Mouse (Mus musculus) midbrain, postnatal 0 days (tissue): ENCODE data around the gene Kcns3. TPM values are rescaled to one million over a fixed set of nuclear protein-coding genes. Genes with fewer than 3 reads are reported as not detected.
A peak's percentile ranks its signal among the peaks of the same experiment; 100 is the strongest.

Experiments
- ATAC-seq: fragments of 200-750 bp; cut with Nextera tagmentation; 2 replicates; pipeline ENCODE4 v1.8.0; 2017; ENCODE audit warnings: moderate number of reproducible peaks, mild to moderate bottlenecking, moderate TSS enrichment, moderate library complexity; ENCODE audit not compliant: low FRiP score
- DNase-seq: peaks from one replicate; pipeline ENCODE4 v3.0.0-alpha.2; 2015; ENCODE audit warnings: low spot score
- H3K27ac ChIP-seq: fragments of 300-500 bp; sonication (generic); 2 replicates; pipeline ENCODE4 v1.5.1; 2014; ENCODE audit warnings: low read depth, mild to moderate bottlenecking, low read length, mixed read lengths
- H3K27me3 ChIP-seq: fragments of 300-500 bp; sonication (generic); 2 replicates; pipeline ENCODE4 v1.6.1; 2014; ENCODE audit warnings: low read length, control low read depth, mixed read lengths; ENCODE audit not compliant: insufficient read depth
- H3K36me3 ChIP-seq: fragments of 300-500 bp; sonication (generic); 2 replicates; pipeline ENCODE4 v1.6.1; 2014; ENCODE audit warnings: low read length, control low read depth, mixed read lengths; ENCODE audit not compliant: insufficient read depth
- H3K4me1 ChIP-seq: fragments of 300-500 bp; sonication (generic); 2 replicates; pipeline ENCODE4 v1.6.1; 2014; ENCODE audit warnings: mild to moderate bottlenecking, control low read depth, antibody characterized with exemption, low read length, mixed read lengths; ENCODE audit not compliant: insufficient read depth
- H3K4me2 ChIP-seq: fragments of 300-500 bp; sonication (generic); 2 replicates; pipeline ENCODE4 v1.6.1; 2014; ENCODE audit warnings: low read depth, mild to moderate bottlenecking, low read length, mixed read lengths; ENCODE audit not compliant: poor library complexity, severe bottlenecking
- H3K4me3 ChIP-seq: fragments of 300-500 bp; sonication (generic); 2 replicates; pipeline ENCODE4 v1.5.1; 2014; ENCODE audit warnings: low read depth, mild to moderate bottlenecking, low read length, moderate library complexity
- H3K9ac ChIP-seq: fragments of 300-500 bp; sonication (generic); replicated peaks from 2 replicates; pipeline ENCODE4 v1.6.1; 2014; ENCODE audit warnings: mild to moderate bottlenecking, low read length, moderate library complexity, mixed read lengths; ENCODE audit not compliant: poor library complexity, severe bottlenecking
- H3K9me3 ChIP-seq: fragments of 300-500 bp; sonication (generic); 2 replicates; pipeline ENCODE4 v1.6.1; 2016; ENCODE audit warnings: low read length, control low read depth
- CTCF ChIP-seq: IDR thresholded peaks from 2 replicates; pipeline ENCODE4 v1.5.1; 2016; ENCODE audit warnings: antibody characterized with exemption, mild to moderate bottlenecking
- WGBS: fragments of 180-500 bp; shearing (Covaris S2); extraction: QIAGEN DNeasy Blood & Tissue Kit; methylation state at CpG from one replicate; pipeline ENCODE4 v1.1.7; 2014; 5-methylcytosine and 5-hydroxymethylcytosine counted together
- polyA plus RNA-seq: library from polyadenylated mRNA; unstranded; fragments of >200 nt; fragmentation: Nextera tagmentation; extraction: Ambion mirVana; gene quantifications from 2 replicates; pipeline ENCODE4 v1.2.1, GENCODE M21; 2015
- total RNA-seq: library from RNA; depleted of rRNA; stranded (reverse); fragments of >200 nt; gene quantifications from 2 replicates; pipeline ENCODE4 v1.2.3, GENCODE M21; 2014; rRNA removed

Gene Kcns3
- total RNA-seq (0.44 and 1.8 TPM in 2 replicates), polyA plus RNA-seq (0.49 and 0.65 TPM in 2 replicates)

DNA sequence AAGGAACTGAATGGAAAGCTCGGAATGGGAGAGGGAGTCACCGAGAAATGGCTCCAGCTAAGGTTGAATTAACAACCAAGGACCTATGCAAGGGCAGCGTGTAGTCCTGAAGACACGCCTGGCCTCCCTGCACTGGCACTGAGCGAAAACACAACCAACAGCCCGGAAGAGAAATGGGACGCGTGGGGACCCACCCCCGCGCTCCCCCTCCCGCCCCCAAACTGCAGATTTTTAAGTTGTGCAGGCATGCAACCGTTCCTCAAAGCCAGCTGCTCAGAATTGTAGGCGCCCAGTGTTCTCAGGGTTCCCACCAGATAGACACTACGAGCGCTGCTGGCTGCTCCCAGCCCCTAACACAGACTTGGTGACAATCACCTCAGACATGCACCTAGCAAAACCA lies at the start of gene Kcns3:
TSS of gene Kcns3 (minus strand) at position 42 of the 400 bp plus-strand sequence.
- ATAC-seq (no peak), DNase-seq (no peak)
- H3K9me3 ChIP-seq: no peaks in the 10 kb centered on the region
- H3K27me3 ChIP-seq: peaks cover 28% of the 10 kb centered on the region
- H3K27ac ChIP-seq: no peak within 1 kb of the TSS
- peak within 1 kb of the TSS; percentile 42 for H3K9ac ChIP-seq
- H3K4me1 ChIP-seq: 0 out of 2 replicates have a peak, but pooled peaks cover 4% of the 10 kb centered on the region
- no peaks in the 10 kb centered on the region for H3K36me3 ChIP-seq
- peak within 1 kb of the TSS; percentile 99 for H3K4me2 ChIP-seq
- TF ChIP-seq CTCF: no peak
- WGBS: 24% methylated on average over 15 of the region's 15 CpGs
- peak within 1 kb of the TSS; percentile 60 for H3K4me3 ChIP-seq

DNA sequence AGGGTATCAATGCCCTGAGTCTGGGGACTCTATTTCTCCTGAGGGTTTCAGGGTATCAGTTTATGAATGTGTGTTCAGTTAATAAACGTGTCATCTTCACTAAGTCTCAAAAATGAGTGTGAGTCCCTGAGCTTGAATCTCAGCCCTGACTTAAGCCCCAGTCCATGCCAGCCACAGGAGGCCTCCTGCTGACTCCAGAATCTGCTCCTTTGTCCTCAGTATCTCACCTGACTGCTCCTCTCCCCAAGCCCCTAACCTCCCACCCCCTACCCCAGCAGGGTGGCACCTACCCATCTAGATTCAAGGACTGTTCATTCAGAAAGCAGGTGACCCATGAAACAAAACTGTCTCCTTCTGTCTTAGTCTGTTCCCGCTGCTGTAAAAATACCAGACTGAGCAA lies 47.7 kb upstream of the Kcns3 start:
- ATAC-seq: no peak
- WGBS: 32% methylated on average over 2 of the region's 2 CpGs

DNA sequence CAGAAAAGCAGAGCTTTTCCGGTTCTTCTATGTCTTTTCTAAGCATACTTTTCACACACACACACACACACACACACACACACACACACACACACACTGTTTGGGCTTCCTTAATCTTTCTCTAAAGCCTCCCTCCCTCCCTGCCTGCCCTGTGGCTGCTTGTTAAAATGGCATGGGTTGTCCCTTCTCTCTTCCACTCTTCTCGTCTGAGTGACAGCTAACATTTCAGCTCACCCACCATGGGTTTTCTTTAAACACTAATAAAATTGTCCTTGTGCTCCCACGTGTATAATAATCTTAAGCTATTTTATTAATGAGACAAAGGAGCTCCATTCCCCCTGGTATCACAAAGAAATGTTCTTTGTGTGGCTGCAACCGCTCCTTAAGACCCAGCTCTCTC lies 47.2 kb upstream of the Kcns3 start:
- Histone ChIP-seq H3K4me2 (no peak overlapping the region), H3K4me3 (no peak overlapping the region), H3K27me3 (no peaks in the 10 kb centered on the region; the same call in 1 of the 2 replicates), H3K9me3 (no peaks in the 10 kb centered on the region), H3K4me1 (no peaks in the 10 kb centered on the region), H3K27ac (no peak overlapping the region), H3K9ac (no peak overlapping the region), H3K36me3 (no peaks in the 10 kb centered on the region)
- no peak for TF ChIP-seq CTCF
- ATAC-seq: peak; percentile 48; the same call in 1 of the 2 replicates
- 18% methylated on average over 4 of the region's 4 CpGs for WGBS
- DNase-seq: no peak

More for the DNA sequence above, 47.7 kb upstream of the Kcns3 start:
- Histone ChIP-seq H3K27ac (no peak overlapping the region), H3K4me3 (no peak overlapping the region), H3K36me3 (no peaks in the 10 kb centered on the region), H3K4me2 (no peak overlapping the region), H3K27me3 (no peaks in the 10 kb centered on the region; the same call in 1 of the 2 replicates), H3K9me3 (no peaks in the 10 kb centered on the region), H3K9ac (no peak overlapping the region), H3K4me1 (no peaks in the 10 kb centered on the region)
- DNase-seq: no peak
- no peak for TF ChIP-seq CTCF

DNA sequence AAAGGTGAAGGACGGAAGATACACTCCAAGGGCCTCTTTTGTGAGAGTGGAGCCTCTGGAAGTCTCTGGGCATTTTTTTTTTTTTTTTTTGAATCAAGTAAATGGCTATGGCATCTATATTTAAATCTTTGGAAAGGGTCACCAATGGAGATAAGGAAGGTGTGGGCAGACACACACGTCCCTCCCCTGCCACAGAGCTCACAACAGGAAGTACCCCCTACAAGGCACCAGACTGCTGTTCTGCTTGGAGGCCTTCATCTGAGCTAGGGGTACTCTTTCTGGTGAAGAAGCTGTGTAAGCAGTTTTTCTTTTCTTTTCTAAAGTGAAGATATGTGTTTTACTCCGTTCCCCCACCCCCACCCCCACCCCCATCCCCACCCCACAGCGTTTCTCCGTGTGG lies 46.0 kb upstream of the Kcns3 start:
- H3K36me3 ChIP-seq: no peaks in the 10 kb centered on the region
- H3K27me3 ChIP-seq: no peaks in the 10 kb centered on the region; the same call in 1 of the 2 replicates
- H3K9me3 ChIP-seq: no peaks in the 10 kb centered on the region
- DNase-seq (no peak), ATAC-seq (no peak)
- 58% methylated on average over 5 of the region's 5 CpGs for WGBS
- H3K4me1 ChIP-seq: no peaks in the 10 kb centered on the region
- no peak for TF ChIP-seq CTCF
- H3K4me2 ChIP-seq: no peak overlapping the region; the same call in 1 of the 2 replicates
- no peak overlapping the region for H3K4me3 ChIP-seq
- no peak overlapping the region for H3K9ac ChIP-seq
- H3K27ac ChIP-seq: no peak overlapping the region

DNA sequence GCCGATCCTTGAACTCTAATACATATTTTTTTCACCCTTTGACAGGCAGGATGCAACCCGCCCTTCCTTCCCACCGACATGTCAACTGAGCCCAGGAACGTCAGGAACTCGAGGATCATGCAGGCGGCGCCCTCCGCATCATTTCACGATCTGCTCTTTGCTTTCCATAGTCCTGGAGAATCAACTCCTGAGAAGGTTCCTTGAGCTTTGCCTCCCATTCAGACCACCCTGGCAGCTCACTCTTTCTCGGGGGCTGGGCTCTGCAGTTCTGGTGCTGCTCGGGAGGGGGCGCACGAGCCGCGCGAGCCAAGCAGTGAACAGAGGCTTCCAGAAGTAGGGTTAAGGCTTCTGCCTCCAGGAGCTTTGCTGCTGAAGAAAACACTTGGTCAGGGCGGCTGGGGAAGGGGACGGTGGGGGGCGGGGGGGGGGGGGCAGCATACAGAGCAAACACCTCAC lies 45.3 kb upstream of the Kcns3 start:
- ATAC-seq: peak; percentile 68; the same call in 1 of the 2 replicates
- H3K4me3 ChIP-seq: no peak overlapping the region
- H3K9me3 ChIP-seq: no peaks in the 10 kb centered on the region

DNA sequence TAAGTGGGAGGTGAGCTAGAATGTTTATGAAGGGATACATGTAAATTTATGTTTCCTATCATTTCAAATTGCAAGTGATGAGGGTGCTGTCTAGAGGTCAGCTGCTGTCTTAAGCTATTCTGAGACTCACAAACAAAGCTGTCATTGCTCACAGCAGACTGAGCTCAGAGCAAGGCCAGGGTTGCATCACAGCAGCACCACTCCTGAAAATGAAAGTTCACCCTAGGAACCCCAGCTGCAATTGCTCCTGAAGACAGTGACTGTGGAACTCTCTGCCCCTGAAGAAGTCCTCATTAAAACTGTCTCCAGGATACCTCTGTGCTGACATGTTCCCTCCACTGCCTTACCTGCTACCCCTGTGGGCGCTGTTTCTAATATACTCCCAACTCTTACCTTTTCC lies 44.2 kb upstream of the Kcns3 start:
- H3K4me3 ChIP-seq: no peak overlapping the region
- 94% methylated on average over 1 of the region's 1 CpGs for WGBS
- no peak overlapping the region for H3K4me2 ChIP-seq
- H3K36me3 ChIP-seq: no peaks in the 10 kb centered on the region
- H3K4me1 ChIP-seq: no peaks in the 10 kb centered on the region
- H3K27ac ChIP-seq: no peak overlapping the region
- DNase-seq: no peak
- no peak for TF ChIP-seq CTCF
- no peak overlapping the region for H3K9ac ChIP-seq
- no peaks in the 10 kb centered on the region; the same call in 1 of the 2 replicates for H3K27me3 ChIP-seq
- H3K9me3 ChIP-seq: no peaks in the 10 kb centered on the region
- no peak for ATAC-seq

More for the DNA sequence above, 45.3 kb upstream of the Kcns3 start:
- Histone ChIP-seq H3K4me1 (no peaks in the 10 kb centered on the region), H3K36me3 (no peaks in the 10 kb centered on the region), H3K4me2 (peak overlapping the region; percentile 41), H3K27ac (no peak overlapping the region), H3K9ac (0 out of 2 replicates have a peak overlapping the region, but pooled peaks have one; percentile 36), H3K27me3 (no peaks in the 10 kb centered on the region; the same call in 1 of the 2 replicates)
- 9% methylated on average over 18 of the region's 19 CpGs for WGBS
- peak; percentile 79 for TF ChIP-seq CTCF
- peak; percentile 30 for DNase-seq
